Mouse (Mus musculus): ENCODE measurements around the gene Sh3rf1. TPM values are rescaled to one million over a fixed set of nuclear protein-coding genes. Genes with fewer than 3 reads are reported as not detected.
A peak's percentile ranks its signal among the peaks of the same experiment; 100 is the strongest.

The Sh3rf1 gene
- 1 to 10 TPM; 5.5 to 6.0 TPM for total RNA-seq (2021)

- peak; percentile 67 for DNase-seq (ENCODE audit: low spot score)
- intact Hi-C loops (cut with DNase I): loop anchor here (5.0 to 10.0 kb wide), 2 partner anchors 151 to 263 kb away; partner anchors contain the start of gene Cbr4
These were observed at the start of gene Sh3rf1 for GRCm38 (mm10) chr8:61223729-61224379. Gene Sh3rf1, plus strand, starts transcription at chr8:61223872.

- intact Hi-C loops (cut with DNase I): no loop called here
- no peak for DNase-seq (ENCODE audit: low spot score)
These were observed 49.7 kb upstream of the Sh3rf1 start for GRCm38 (mm10) chr8:61173921-61174492.

- no peak for DNase-seq (ENCODE audit: low spot score)
- intact Hi-C loops (cut with DNase I): no loop called here
These were observed 47.8 kb upstream of the Sh3rf1 start for GRCm38 (mm10) chr8:61175876-61176275.

GRCm38 (mm10) chr8:61177680-61178593 lies 45.7 kb upstream of the Sh3rf1 start:
- no peak for DNase-seq (ENCODE audit: low spot score)
- intact Hi-C loops (cut with DNase I): no loop called here

DNA sequence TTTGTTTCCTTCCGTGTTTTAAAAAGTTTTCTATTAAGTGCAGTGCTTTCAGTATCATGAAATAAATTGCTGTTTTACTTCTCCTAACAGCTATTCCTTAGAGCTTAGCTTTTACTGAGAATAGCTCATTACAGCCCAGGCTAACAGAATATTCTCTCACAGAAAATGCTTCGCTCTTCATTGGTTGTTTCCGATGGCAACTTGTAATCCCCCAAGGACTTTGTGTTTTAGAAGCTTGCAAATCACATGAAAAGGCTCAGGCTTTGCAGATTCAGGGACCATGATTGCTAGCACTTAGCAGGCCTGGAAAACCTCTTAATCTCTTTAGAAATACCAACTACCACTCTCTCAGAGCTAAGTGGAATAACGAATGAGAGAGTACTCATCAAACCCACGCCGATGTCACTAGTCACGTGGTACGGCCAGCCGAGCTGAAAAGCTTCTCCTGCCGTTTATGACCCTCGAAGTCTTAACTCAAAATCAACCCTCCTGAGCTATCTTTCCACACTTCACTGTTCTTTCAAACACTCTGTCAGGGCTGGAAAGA lies 45.0 kb upstream of the Sh3rf1 start:
- no peak for DNase-seq (ENCODE audit: low spot score)
- intact Hi-C loops (cut with DNase I): no loop called here

GRCm38 (mm10) chr8:61181592-61181991 lies 42.1 kb upstream of the Sh3rf1 start:
- intact Hi-C loops (cut with DNase I): no loop called here
- DNase-seq (ENCODE audit: low spot score): no peak

- intact Hi-C loops (cut with DNase I): no loop called here
- no peak for DNase-seq (ENCODE audit: low spot score)
These were observed 41.7 kb upstream of the Sh3rf1 start for GRCm38 (mm10) chr8:61182020-61182419.

- intact Hi-C loops (cut with DNase I): no loop called here
- no peak for DNase-seq (ENCODE audit: low spot score)
These were observed 38.1 kb upstream of the Sh3rf1 start for GRCm38 (mm10) chr8:61185274-61186198.

GRCm38 (mm10) chr8:61194306-61194925 lies 29.3 kb upstream of the Sh3rf1 start:
- intact Hi-C loops (cut with DNase I): no loop called here
- DNase-seq (ENCODE audit: low spot score): no peak

GRCm38 (mm10) chr8:61200254-61200887 lies 23.3 kb upstream of the Sh3rf1 start:
- DNase-seq (ENCODE audit: low spot score): no peak
- intact Hi-C loops (cut with DNase I): no loop called here

DNA sequence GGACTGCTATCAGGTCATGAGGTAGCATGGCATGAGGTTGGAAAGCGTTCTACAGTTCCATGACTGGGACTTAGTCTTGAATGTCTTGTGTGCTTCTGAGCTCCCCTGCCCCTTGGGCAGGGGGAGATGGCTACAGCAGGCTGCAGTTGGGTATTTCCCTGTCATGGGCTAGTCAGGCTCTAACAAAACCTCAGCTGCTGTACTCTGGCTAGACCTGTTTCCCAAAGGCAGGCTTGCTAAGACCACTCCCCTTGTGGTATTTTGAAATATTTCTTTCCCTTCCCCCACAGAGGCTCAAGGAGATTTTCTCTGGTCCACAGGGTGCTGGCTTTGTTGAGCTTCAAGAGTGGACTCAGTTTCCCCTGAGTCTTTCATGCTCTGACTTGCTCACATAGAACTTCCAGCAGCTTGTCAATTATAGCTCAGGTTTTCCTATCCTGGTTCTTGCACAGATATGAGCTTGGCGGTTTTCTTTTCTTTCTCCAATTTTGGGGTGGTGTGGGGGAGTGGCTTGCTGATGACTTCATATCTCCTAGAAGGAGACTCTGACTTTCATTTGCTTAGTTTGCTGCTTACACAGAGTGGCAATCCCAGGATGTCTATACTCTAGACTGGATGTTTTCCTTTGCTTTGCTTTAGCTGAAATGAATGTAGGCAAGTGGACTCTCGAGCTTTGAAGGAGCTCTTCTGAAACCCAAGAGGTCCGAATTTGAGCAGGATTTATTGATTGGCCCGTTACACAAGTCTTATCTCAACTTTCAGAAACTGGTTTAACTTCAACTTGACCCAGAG lies 20.4 kb upstream of the Sh3rf1 start:
- no peak for DNase-seq (ENCODE audit: low spot score)
- intact Hi-C loops (cut with DNase I): no loop called here

- intact Hi-C loops (cut with DNase I): no loop called here
- no peak for DNase-seq (ENCODE audit: low spot score)
These were observed 16.8 kb upstream of the Sh3rf1 start for GRCm38 (mm10) chr8:61206876-61207275.

GRCm38 (mm10) chr8:61207636-61208035 lies 16.0 kb upstream of the Sh3rf1 start:
- intact Hi-C loops (cut with DNase I): no loop called here
- DNase-seq (ENCODE audit: low spot score): no peak

GRCm38 (mm10) chr8:61208719-61209118 lies 15.0 kb upstream of the Sh3rf1 start:
- intact Hi-C loops (cut with DNase I): no loop called here
- DNase-seq (ENCODE audit: low spot score): no peak

- DNase-seq (ENCODE audit: low spot score): no peak
- intact Hi-C loops (cut with DNase I): no loop called here
These were observed 12.8 kb upstream of the Sh3rf1 start for GRCm38 (mm10) chr8:61210836-61211235.

- DNase-seq (ENCODE audit: low spot score): no peak
These were observed 8.4 kb upstream of the Sh3rf1 start for GRCm38 (mm10) chr8:61215081-61215819.

GRCm38 (mm10) chr8:61217017-61217416 lies 6.7 kb upstream of the Sh3rf1 start:
- no peak for DNase-seq (ENCODE audit: low spot score)
- intact Hi-C loops (cut with DNase I): no loop called here

More at GRCm38 (mm10) chr8:61215081-61215819, 8.4 kb upstream of the Sh3rf1 start:
- intact Hi-C loops (cut with DNase I): no loop called here
